Mouse (Mus musculus): ENCODE measurements around the gene Krtap12-1. TPM values are rescaled to one million over a fixed set of nuclear protein-coding genes. Genes with fewer than 3 reads are reported as not detected.
"Not testable (repeated sequence)": the region's sequence is repeated elsewhere in the genome, so short reads cannot be mapped to it uniquely, and the experiment has no call there.

The Krtap12-1 gene
- total and polyA plus RNA-seq, 3 experiments = not detected

DNA sequence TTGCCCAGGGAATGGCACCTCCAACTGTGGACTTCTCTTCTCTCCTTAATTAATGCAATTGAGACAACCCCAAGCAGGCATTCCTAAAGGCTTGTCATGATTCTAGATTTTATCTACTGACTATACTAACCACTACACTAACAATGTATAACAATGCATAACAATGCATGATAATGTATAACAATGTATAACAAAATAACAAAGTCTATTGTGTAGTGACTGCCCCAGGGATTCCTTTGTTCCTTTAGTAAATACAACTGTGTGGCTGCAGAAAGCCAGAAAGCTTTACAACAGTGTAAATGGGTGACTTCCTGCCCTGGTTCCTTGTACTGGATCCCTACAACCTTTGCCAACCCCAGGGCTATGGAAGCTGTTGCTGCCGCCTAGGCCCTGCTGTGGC lies 15.5 kb downstream of the Krtap12-1 start:
- Histone ChIP-seq H3K36me3 (replicated peaks) (no peaks in the 10 kb centered on the region), H3K9me3 (replicated peaks) (peaks cover 5% of the 10 kb centered on the region), H3K4me3 (ENCODE audit: low read depth, low read length) (no peak overlapping the region), H3K4me1 (ENCODE audit: insufficient read depth, low read depth, low read length) (no peaks in the 10 kb centered on the region), H3K27me3 (ENCODE audit: insufficient read depth, low read length) (peaks cover 11% of the 10 kb centered on the region)
- no peak for DNase-seq (ENCODE audit: low spot score)
- ATAC-seq (ENCODE audit: extremely low read depth, insufficient number of reproducible peaks, low FRiP score, poor library complexity, severe bottlenecking) = no peak
- no peak for TF ChIP-seq GATA2 (IDR thresholded peaks at IDR 0.05; ENCODE audit: borderline replicate concordance, low read depth, low read length)
- no peak for TF ChIP-seq POLR2AphosphoS5 (IDR thresholded peaks at IDR 0.05; ENCODE audit: insufficient replicate concordance, low read depth, low read length)

DNA sequence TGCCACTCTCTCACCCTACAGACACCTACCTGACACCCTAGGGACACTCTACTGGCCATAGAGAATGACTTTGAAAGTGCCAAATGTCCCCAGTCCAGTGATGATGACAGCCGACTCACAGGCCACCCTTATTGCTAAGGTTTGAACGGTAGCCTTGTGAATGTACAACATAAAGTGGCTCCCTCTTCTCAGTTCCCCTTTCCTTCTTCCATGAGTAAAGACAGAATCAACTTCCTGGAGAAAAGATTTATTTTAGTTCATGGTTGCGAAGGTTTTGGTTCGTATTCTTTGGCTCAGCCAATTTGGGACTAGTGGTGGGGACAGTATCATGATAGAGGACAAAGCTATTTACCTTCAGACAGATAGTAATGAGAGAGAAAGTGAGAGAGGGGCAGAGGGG lies 18.5 kb downstream of the Krtap12-1 start:
- Histone ChIP-seq H3K27me3 (ENCODE audit: insufficient read depth, low read length) (peaks cover 7% of the 10 kb centered on the region), H3K4me3 (ENCODE audit: low read depth, low read length) (no peak overlapping the region), H3K36me3 (replicated peaks) (no peaks in the 10 kb centered on the region), H3K9me3 (replicated peaks) (peaks cover 5% of the 10 kb centered on the region), H3K4me1 (ENCODE audit: insufficient read depth, low read depth, low read length) (no peaks in the 10 kb centered on the region)
- TF ChIP-seq GATA1 (IDR thresholded peaks at IDR 0.05; ENCODE audit: borderline replicate concordance, low read length) (no peak), POLR2AphosphoS5 (IDR thresholded peaks at IDR 0.05; ENCODE audit: insufficient replicate concordance, low read depth, low read length) (no peak), GATA2 (IDR thresholded peaks at IDR 0.05; ENCODE audit: borderline replicate concordance, low read depth, low read length) (no peak), CTCF (IDR thresholded peaks at IDR 0.05; ENCODE audit: low read depth, low read length) (no peak), TAL1 (conservative IDR thresholded peaks at IDR 0.05; ENCODE audit: low read depth, low read length) (no peak)
- ATAC-seq (ENCODE audit: extremely low read depth, insufficient number of reproducible peaks, low FRiP score, poor library complexity, severe bottlenecking) (no peak), DNase-seq (ENCODE audit: low spot score) (no peak)

DNA sequence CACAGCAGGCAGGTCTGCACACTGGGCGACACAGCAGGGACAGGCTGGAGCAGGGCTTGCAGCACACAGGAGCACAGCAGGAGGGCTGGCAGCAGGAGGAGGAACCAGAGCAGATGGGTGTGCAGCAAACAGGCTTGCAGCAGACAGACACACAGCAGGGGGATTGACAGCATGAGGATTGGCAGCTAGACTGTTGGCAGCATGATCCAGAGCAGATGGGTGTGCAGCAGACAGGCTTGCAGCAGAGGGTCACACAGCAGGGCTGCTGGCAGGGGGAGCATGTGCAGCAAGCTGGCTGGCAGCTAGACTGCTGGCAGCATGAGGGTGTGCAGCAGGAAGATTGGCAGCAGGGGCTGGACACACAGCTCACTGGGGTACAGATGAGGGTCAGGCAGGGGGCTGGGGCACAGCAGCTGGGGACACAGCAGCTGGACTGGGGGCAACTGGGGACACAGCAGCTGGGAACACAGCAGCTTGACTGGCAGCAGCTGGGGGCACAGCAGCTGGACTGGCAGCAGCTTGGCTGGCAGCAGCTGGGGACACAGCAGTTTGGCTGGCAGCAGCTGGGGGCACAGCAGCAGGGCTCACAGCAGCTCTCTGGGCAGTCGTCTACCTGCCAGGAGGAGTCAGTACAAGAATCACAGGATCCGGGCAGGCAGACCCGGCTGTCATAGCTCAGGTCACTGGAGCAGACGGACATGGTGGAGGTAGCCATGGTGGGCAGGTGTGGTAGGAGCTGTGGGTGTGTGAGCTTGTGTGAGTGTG lies 21.7 kb downstream of the Krtap12-1 start, which contains the start of gene Gm18596:
Gm18596 (minus strand) TSS at position 715 of the 765 bp plus-strand sequence.
- H3K9me3 ChIP-seq (replicated peaks); H3K27me3 ChIP-seq (ENCODE audit: insufficient read depth, low read length); H3K4me3 ChIP-seq (ENCODE audit: low read depth, low read length); ATAC-seq (ENCODE audit: extremely low read depth, insufficient number of reproducible peaks, low FRiP score, poor library complexity, severe bottlenecking); H3K36me3 ChIP-seq (replicated peaks); H3K4me1 ChIP-seq (ENCODE audit: insufficient read depth, low read depth, low read length); DNase-seq (ENCODE audit: low spot score): not testable (repeated sequence)

DNA sequence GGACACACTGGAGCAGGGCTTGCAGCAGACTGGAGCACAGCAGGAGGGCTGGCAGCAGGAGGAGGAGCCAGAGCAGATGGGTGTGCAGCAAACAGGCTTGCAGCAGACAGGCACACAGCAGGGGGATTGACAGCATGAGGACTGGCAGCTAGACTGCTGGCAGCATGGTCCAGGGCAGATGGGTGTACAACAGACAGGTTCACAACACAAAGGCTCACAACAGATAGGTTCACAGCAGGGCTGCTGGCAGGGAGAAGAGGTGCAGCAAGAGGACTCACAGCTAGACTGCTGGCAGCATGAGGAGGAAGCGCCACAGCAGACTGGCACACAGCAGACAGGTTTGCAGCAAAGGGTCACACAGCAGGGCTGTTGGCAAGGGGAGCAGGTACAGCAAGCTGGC lies 30.3 kb downstream of the Krtap12-1 start:
- not testable (repeated sequence) for H3K4me3 ChIP-seq (ENCODE audit: low read depth, low read length); ATAC-seq (ENCODE audit: extremely low read depth, insufficient number of reproducible peaks, low FRiP score, poor library complexity, severe bottlenecking)

DNA sequence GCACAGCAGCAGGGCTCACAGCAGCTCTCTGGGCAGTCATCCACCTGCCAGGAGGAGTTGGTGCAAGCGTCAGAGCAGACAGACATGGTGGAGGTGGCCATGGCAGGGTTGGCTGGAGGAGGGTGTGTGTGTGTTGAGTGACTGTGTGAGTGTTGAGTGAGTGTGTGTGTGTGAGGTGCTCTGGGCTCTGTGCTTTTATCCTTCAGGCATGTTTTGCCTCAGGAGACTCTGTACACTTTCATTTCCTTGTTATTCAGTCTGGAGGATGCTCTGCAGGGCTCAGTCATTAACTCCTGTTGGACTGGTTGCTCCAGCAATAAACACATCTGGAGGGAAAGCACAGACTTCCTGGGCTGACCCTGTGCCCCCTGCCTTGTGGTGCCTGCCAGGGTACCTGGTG lies 30.9 kb downstream of the Krtap12-1 start, which contains the start of gene Gm9736:
Gm9736 (minus strand) TSS at position 101 of the 400 bp plus-strand sequence.
- not testable (repeated sequence) for H3K9me3 ChIP-seq (replicated peaks); H3K4me1 ChIP-seq (ENCODE audit: insufficient read depth, low read depth, low read length); ATAC-seq (ENCODE audit: extremely low read depth, insufficient number of reproducible peaks, low FRiP score, poor library complexity, severe bottlenecking); H3K36me3 ChIP-seq (replicated peaks); H3K27me3 ChIP-seq (ENCODE audit: insufficient read depth, low read length); H3K4me3 ChIP-seq (ENCODE audit: low read depth, low read length); DNase-seq (ENCODE audit: low spot score)

More for the DNA sequence above, 30.3 kb downstream of the Krtap12-1 start:
- H3K9me3 ChIP-seq (replicated peaks); DNase-seq (ENCODE audit: low spot score); H3K27me3 ChIP-seq (ENCODE audit: insufficient read depth, low read length); H3K4me1 ChIP-seq (ENCODE audit: insufficient read depth, low read depth, low read length); H3K36me3 ChIP-seq (replicated peaks): not testable (repeated sequence)

DNA sequence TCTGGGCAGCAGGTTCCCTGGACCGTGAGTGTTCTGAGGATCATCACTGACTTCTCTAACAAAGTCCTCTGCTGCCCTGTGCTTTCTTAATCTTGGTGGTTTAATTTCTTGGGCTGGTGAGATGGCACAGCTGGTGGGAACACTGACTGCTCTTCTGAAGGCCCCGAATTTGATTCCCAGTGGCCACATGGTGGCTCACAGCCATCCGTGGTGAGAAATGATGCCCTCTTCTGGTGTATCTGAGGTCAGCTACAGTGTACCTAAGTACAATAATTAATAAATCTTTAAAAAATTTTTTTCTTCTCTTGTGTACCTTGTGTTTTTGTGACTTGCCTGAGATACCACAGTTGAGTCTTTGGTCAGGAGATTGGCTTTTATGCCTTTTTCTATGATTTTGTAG lies 31.9 kb downstream of the Krtap12-1 start:
- not testable (repeated sequence) for H3K36me3 ChIP-seq (replicated peaks); H3K4me1 ChIP-seq (ENCODE audit: insufficient read depth, low read depth, low read length); DNase-seq (ENCODE audit: low spot score); H3K27me3 ChIP-seq (ENCODE audit: insufficient read depth, low read length); H3K4me3 ChIP-seq (ENCODE audit: low read depth, low read length); ATAC-seq (ENCODE audit: extremely low read depth, insufficient number of reproducible peaks, low FRiP score, poor library complexity, severe bottlenecking); H3K9me3 ChIP-seq (replicated peaks)

DNA sequence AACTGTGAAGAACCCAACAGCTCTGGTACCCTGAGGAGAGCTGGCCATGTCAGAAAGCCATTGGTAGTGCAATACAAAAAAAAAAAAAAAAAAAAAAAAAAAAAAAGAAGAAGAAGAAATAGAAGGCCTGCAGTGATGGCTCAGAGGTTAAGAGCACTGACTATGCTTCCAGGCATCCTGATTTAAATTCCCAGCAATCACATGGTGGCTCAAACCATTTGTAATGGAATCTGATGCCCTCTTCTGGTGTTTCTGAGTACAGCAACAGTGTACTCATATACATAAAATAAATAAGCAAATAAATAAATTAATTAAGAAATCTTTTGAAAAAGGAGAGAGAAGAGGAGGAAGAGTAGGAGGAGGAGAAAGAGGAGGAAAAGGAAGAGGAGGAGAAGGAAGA lies 33.0 kb downstream of the Krtap12-1 start:
- H3K36me3 ChIP-seq (replicated peaks) = no peaks in the 10 kb centered on the region
- no peak for ATAC-seq (ENCODE audit: extremely low read depth, insufficient number of reproducible peaks, low FRiP score, poor library complexity, severe bottlenecking)
- H3K4me1 ChIP-seq (ENCODE audit: insufficient read depth, low read depth, low read length) = no peaks in the 10 kb centered on the region
- DNase-seq (ENCODE audit: low spot score) = no peak
- H3K27me3 ChIP-seq (ENCODE audit: insufficient read depth, low read length) = peaks cover 7% of the 10 kb centered on the region; the same call in 1 of the 2 replicates
- TF ChIP-seq TAL1 (conservative IDR thresholded peaks at IDR 0.05; ENCODE audit: low read depth, low read length) (no peak), GATA2 (IDR thresholded peaks at IDR 0.05; ENCODE audit: borderline replicate concordance, low read depth, low read length) (no peak), GATA1 (IDR thresholded peaks at IDR 0.05; ENCODE audit: borderline replicate concordance, low read length) (no peak), CTCF (IDR thresholded peaks at IDR 0.05; ENCODE audit: low read depth, low read length) (no peak), POLR2AphosphoS5 (IDR thresholded peaks at IDR 0.05; ENCODE audit: insufficient replicate concordance, low read depth, low read length) (no peak)
- H3K9me3 ChIP-seq (replicated peaks) = no peaks in the 10 kb centered on the region
- no peak overlapping the region for H3K4me3 ChIP-seq (ENCODE audit: low read depth, low read length)

DNA sequence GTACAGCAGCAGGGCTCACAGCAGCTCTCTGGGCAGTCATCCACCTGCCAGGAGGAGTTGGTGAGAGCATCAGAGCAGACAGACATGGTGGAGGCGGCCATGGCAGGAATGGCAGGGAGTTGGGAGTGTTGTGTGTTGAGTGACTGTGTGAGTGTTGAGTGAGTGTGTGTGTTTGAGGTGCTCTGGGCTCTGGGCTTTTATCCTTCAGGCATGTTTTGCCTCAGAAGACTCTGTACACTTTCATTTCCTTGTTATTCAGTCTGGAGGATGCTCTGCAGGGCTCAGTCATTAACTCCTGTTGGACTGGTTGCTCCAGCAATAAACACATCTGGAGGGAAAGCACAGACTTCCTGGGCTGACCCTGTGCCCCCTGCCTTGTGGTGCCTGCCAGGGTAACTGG lies 39.2 kb downstream of the Krtap12-1 start, which contains the start of gene Gm3233:
Gm3233 (minus strand) TSS at position 101 of the 400 bp plus-strand sequence.
- not testable (repeated sequence) for DNase-seq (ENCODE audit: low spot score); H3K4me1 ChIP-seq (ENCODE audit: insufficient read depth, low read depth, low read length); H3K27me3 ChIP-seq (ENCODE audit: insufficient read depth, low read length); H3K36me3 ChIP-seq (replicated peaks); H3K9me3 ChIP-seq (replicated peaks); ATAC-seq (ENCODE audit: extremely low read depth, insufficient number of reproducible peaks, low FRiP score, poor library complexity, severe bottlenecking); H3K4me3 ChIP-seq (ENCODE audit: low read depth, low read length)

Data from G1E (cell line).